Mouse (Mus musculus) E14TG2a.4 (cell line): ENCODE results near the gene Gga3.

Experiments used
- H3K27me3 ChIP-seq: 2 replicates; pipeline ENCODE4 v1.6.1; 2014; ENCODE audit warnings: low read length, control low read depth; ENCODE audit not compliant: insufficient read depth
- H3K36me3 ChIP-seq: 2 replicates; pipeline ENCODE4 v1.6.1; 2014; ENCODE audit warnings: low read length, control low read depth; ENCODE audit not compliant: insufficient read depth
- H3K4me1 ChIP-seq: replicated peaks from 2 replicates; pipeline ENCODE4 v1.6.1; 2014; ENCODE audit warnings: low read depth, low read length, control low read depth
- H3K4me3 ChIP-seq: replicated peaks from 2 replicates; pipeline ENCODE4 v1.5.1; 2014; ENCODE audit warnings: mild to moderate bottlenecking, low read length
- H3K9me3 ChIP-seq: 2 replicates; pipeline ENCODE4 v1.6.1; 2014; ENCODE audit warnings: low read length, control low read depth
- CTCF ChIP-seq: conservative IDR thresholded peaks from 2 replicates; pipeline ENCODE4 v1.5.1; 2014; ENCODE audit warnings: low read length
- NANOG ChIP-seq: IDR thresholded peaks from 2 replicates; pipeline ENCODE4 v1.6.1; 2014; ENCODE audit warnings: borderline replicate concordance, low read length, mixed read lengths
- POU5F1 ChIP-seq: IDR thresholded peaks from 2 replicates; pipeline ENCODE4 v1.6.1; 2014; ENCODE audit warnings: low read length, borderline replicate concordance

The Gga3 gene

GRCm38 (mm10) chr11:115595209-115595608 is 8.6 kb downstream of the Gga3 start:
- H3K27me3 ChIP-seq: no peaks in the 10 kb centered on the region
- H3K4me3 ChIP-seq: no peak overlapping the region
- H3K36me3 ChIP-seq: peaks cover 96% of the 10 kb centered on the region
- peaks cover 69% of the 10 kb centered on the region for H3K4me1 ChIP-seq
- TF ChIP-seq NANOG: no peak
- TF ChIP-seq CTCF: peak; percentile 25; the same call in 1 of the 2 replicates
- TF ChIP-seq POU5F1: no peak
- H3K9me3 ChIP-seq: no peaks in the 10 kb centered on the region

- peaks cover 97% of the 10 kb centered on the region for H3K36me3 ChIP-seq
- no peaks in the 10 kb centered on the region for H3K9me3 ChIP-seq
- no peaks in the 10 kb centered on the region for H3K27me3 ChIP-seq
- peaks cover 77% of the 10 kb centered on the region for H3K4me1 ChIP-seq
- TF ChIP-seq CTCF: peak; percentile 16; the same call in 1 of the 2 replicates
- no peak for TF ChIP-seq NANOG
- no peak for TF ChIP-seq POU5F1
- peak overlapping the region; percentile 46 for H3K4me3 ChIP-seq
Observed at GRCm38 (mm10) chr11:115590526-115591075, 13.2 kb downstream of the Gga3 start.

GRCm38 (mm10) chr11:115587984-115588383 is 15.9 kb downstream of the Gga3 start:
- H3K4me1 ChIP-seq: peaks cover 96% of the 10 kb centered on the region
- H3K36me3 ChIP-seq: peaks cover 99% of the 10 kb centered on the region
- TF ChIP-seq POU5F1 (no peak), NANOG (no peak), CTCF (no peak)

GRCm38 (mm10) chr11:115586403-115586802 is 17.4 kb downstream of the Gga3 start:
- Histone ChIP-seq H3K9me3 (no peaks in the 10 kb centered on the region), H3K4me1 (peaks cover 87% of the 10 kb centered on the region), H3K27me3 (no peaks in the 10 kb centered on the region), H3K36me3 (peaks cover 99% of the 10 kb centered on the region), H3K4me3 (no peak overlapping the region)
- TF ChIP-seq CTCF: no peak
- TF ChIP-seq NANOG: no peak
- no peak for TF ChIP-seq POU5F1

More at GRCm38 (mm10) chr11:115587984-115588383, 15.9 kb downstream of the Gga3 start:
- Histone ChIP-seq H3K9me3 (no peaks in the 10 kb centered on the region), H3K27me3 (no peaks in the 10 kb centered on the region), H3K4me3 (peak overlapping the region; percentile 61)

GRCm38 (mm10) chr11:115585573-115586100 is 18.2 kb downstream of the Gga3 start:
- TF ChIP-seq CTCF (no peak), NANOG (no peak), POU5F1 (no peak)
- Histone ChIP-seq H3K27me3 (no peaks in the 10 kb centered on the region), H3K4me1 (peaks cover 87% of the 10 kb centered on the region), H3K36me3 (peaks cover 99% of the 10 kb centered on the region), H3K9me3 (no peaks in the 10 kb centered on the region), H3K4me3 (no peak overlapping the region)

- no peak for TF ChIP-seq POU5F1
- no peak for TF ChIP-seq NANOG
- no peak for TF ChIP-seq CTCF
Observed at GRCm38 (mm10) chr11:115584376-115585073, 19.3 kb downstream of the Gga3 start.

GRCm38 (mm10) chr11:115582913-115583606 is 20.8 kb downstream of the Gga3 start:
- no peak for TF ChIP-seq NANOG
- TF ChIP-seq POU5F1: no peak
- TF ChIP-seq CTCF: no peak
- Histone ChIP-seq H3K4me1 (peaks cover 72% of the 10 kb centered on the region), H3K9me3 (no peaks in the 10 kb centered on the region), H3K4me3 (no peak overlapping the region), H3K36me3 (peaks cover 97% of the 10 kb centered on the region), H3K27me3 (no peaks in the 10 kb centered on the region)

More at GRCm38 (mm10) chr11:115584376-115585073, 19.3 kb downstream of the Gga3 start:
- Histone ChIP-seq H3K27me3 (no peaks in the 10 kb centered on the region), H3K4me3 (no peak overlapping the region), H3K36me3 (peaks cover 96% of the 10 kb centered on the region), H3K9me3 (no peaks in the 10 kb centered on the region), H3K4me1 (peaks cover 78% of the 10 kb centered on the region)

- Histone ChIP-seq H3K27me3 (no peaks in the 10 kb centered on the region), H3K4me1 (peaks cover 39% of the 10 kb centered on the region), H3K4me3 (no peak overlapping the region), H3K9me3 (no peaks in the 10 kb centered on the region), H3K36me3 (peaks cover 77% of the 10 kb centered on the region)
- TF ChIP-seq NANOG (no peak), CTCF (no peak), POU5F1 (no peak)
Observed at GRCm38 (mm10) chr11:115579080-115579479, 24.8 kb downstream of the Gga3 start.
